Mouse (Mus musculus) cortical plate, adult 2 months (tissue): ENCODE measurements around the gene Ccni. TPM values are rescaled to one million over a fixed set of nuclear protein-coding genes. Genes with fewer than 3 reads are reported as not detected.

Experiments used
- H3K27ac ChIP-seq: fragments of 200-500 bp; 2 replicates; pipeline ENCODE4 v1.5.1; 2012; ENCODE audit warnings: low read length, control low read depth, inconsistent platforms; ENCODE audit not compliant: insufficient read depth
- H3K4me1 ChIP-seq: fragments of 200-500 bp; 2 replicates; pipeline ENCODE4 v1.6.1; 2011; ENCODE audit warnings: low read length; ENCODE audit not compliant: control insufficient read depth, insufficient read depth
- H3K4me3 ChIP-seq: fragments of 200-500 bp; 2 replicates; pipeline ENCODE4 v1.5.1; 2011; ENCODE audit warnings: mild to moderate bottlenecking, low read length, control low read depth; ENCODE audit not compliant: insufficient read depth
- CTCF ChIP-seq: fragments of 200-500 bp; IDR thresholded peaks from 2 replicates; pipeline ENCODE4 v1.5.1; 2011; ENCODE audit warnings: mild to moderate bottlenecking, control low read depth, low read length; ENCODE audit not compliant: insufficient read depth; ENCODE audit errors: extremely low read depth
- POLR2A ChIP-seq: fragments of 200-500 bp; IDR thresholded peaks from 2 replicates; pipeline ENCODE4 v1.6.1; 2011; ENCODE audit warnings: mild to moderate bottlenecking, low read length, control low read depth; ENCODE audit not compliant: insufficient read depth; ENCODE audit errors: extremely low read depth
- polyA plus RNA-seq: library from polyadenylated mRNA; depleted of rRNA; stranded (reverse); fragments of >200 nt; gene quantifications from 2 replicates; pipeline ENCODE4 v1.2.3, GENCODE M21; 2012; rRNA removed

Gene Ccni
- 174 and 182 TPM in 2 replicates for polyA plus RNA-seq

DNA sequence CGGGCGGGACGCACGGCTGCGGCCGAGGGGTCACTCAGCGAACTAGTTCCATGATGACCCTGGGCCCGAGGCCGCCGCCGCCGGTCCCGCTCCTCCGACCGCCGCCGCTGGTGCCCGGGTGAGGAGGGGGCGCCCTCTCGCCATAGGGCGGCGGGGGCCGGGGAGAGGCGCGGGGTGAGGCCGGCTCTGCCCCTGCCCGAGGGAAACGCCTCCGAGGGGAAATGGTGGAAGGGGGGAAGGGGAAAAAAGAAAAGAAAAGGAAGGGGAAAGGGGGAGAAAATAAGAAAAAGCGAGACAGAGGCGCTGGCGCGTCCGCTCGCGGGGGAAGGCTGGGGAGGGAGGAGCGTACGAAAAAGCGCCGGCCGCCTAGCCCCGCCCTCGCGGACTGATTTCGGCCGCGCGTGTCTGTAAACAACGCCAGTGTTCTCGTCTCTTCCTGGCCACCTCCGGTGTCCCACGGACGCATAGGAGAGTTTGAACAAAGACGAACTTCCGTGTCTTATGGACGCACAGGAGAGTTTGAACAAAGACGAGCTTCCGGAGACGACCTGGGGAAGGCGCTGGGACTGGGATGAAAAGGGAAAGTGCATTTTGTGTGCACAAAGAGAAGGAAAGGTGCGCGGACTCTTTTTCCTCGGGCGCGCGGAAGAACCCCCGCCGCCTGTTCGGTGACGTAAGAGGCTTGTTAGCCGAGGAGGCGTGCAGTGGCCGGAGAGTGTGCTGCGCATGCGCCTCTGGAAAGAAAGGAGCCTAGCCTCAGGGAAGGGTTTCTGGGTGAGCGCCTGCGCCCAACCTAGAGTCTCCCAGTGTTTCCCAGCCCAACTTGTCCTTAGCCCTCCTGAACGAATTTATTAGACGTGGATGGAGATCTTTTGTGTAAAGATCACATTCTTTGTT, at the start of gene Ccni, which contains the start of gene 2010109A12Rik:
Gene Ccni, minus strand, starts transcription at position 387 of the 897 bp plus-strand sequence.
Gene 2010109A12Rik, plus strand, starts transcription at position 410 of the 897 bp plus-strand sequence.
- Histone ChIP-seq H3K4me3 (peak within 1 kb of the TSS; percentile 52), H3K4me1 (no peaks in the 10 kb centered on the region), H3K27ac (peak within 1 kb of the TSS; percentile 99)
- peak; percentile 94 for TF ChIP-seq POLR2A
- no peak for TF ChIP-seq CTCF

- no peak overlapping the region for H3K27ac ChIP-seq
Measured at GRCm38 (mm10) chr5:93255759-93256265, 49.5 kb upstream of the Ccni start.

DNA sequence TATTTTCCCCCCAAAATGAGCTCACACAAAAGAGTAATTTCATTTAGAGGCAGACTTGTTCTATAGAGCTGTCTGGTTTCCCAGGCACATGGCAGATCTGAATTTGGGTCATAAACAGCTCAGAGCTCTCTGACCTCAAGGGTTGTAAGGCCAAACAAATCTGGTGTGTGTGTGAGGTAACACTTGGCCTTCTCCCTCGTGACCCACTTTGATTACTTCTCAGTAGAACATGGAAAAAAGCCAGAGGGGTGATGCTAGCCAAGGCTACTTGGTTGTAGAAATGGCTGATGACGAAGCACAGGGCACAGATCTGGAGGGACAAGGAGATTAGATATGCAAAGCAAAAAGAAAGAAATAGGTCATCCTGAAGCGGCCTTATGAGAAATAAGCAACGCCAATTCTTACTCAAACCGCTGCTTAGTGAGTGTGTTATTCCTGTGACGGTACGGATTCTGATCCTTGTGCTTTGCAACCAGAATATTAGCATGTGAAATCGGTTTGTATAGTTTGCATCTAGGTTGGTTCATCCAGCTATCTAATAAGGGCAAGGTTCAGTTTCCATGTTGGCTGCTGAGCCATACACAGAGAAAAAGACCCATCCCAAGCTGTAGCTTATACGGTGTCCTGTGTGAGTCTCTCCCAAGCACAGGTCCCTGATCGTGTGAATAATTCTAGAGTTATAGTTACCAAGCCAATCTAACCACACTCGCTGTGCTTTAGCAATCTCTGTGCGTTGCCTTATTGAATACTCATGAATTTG, 44.9 kb upstream of the Ccni start:
- Histone ChIP-seq H3K4me3 (no peak overlapping the region), H3K27ac (no peak overlapping the region), H3K4me1 (no peaks in the 10 kb centered on the region)
- TF ChIP-seq CTCF (no peak), POLR2A (no peak)

More at GRCm38 (mm10) chr5:93255759-93256265, 49.5 kb upstream of the Ccni start:
- TF ChIP-seq CTCF (no peak), POLR2A (no peak)
- no peak overlapping the region for H3K4me3 ChIP-seq
- H3K4me1 ChIP-seq = no peaks in the 10 kb centered on the region

DNA sequence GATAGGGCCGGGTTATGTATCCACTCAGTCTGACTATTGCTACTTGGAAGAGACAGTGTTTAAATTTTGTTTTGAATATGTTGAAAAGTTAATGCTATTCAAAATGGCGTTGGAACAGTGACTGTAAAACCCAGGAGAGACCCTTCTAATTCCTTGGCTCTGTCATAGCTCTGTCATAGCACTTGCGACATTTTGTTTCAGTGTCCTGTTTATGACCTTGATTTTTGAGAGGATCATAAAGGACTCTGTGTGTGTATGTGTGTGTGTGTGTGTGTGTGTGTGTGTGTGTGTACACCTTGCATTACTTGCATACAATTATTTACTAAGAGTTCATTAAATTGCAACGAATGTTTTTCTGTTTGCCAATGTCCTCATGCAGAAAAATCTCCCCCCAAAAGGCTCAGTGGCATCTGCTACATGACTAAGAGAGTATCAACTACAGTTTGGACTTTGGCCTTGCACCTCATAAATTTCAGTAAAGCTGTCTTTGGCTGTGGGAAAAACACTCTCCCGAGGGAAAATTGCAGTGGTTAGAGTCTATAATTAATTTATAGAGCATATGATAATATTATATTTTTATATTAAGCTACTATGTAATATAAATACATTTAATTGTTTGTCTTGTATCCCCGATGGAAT, 43.8 kb upstream of the Ccni start:
- Histone ChIP-seq H3K4me1 (no peaks in the 10 kb centered on the region), H3K4me3 (no peak overlapping the region), H3K27ac (no peak overlapping the region)
- TF ChIP-seq POLR2A (no peak), CTCF (no peak)

GRCm38 (mm10) chr5:93245280-93245679, 39.0 kb upstream of the Ccni start:
- TF ChIP-seq POLR2A = no peak
- no peak for TF ChIP-seq CTCF
- Histone ChIP-seq H3K27ac (no peak overlapping the region), H3K4me3 (no peak overlapping the region), H3K4me1 (no peaks in the 10 kb centered on the region)

DNA sequence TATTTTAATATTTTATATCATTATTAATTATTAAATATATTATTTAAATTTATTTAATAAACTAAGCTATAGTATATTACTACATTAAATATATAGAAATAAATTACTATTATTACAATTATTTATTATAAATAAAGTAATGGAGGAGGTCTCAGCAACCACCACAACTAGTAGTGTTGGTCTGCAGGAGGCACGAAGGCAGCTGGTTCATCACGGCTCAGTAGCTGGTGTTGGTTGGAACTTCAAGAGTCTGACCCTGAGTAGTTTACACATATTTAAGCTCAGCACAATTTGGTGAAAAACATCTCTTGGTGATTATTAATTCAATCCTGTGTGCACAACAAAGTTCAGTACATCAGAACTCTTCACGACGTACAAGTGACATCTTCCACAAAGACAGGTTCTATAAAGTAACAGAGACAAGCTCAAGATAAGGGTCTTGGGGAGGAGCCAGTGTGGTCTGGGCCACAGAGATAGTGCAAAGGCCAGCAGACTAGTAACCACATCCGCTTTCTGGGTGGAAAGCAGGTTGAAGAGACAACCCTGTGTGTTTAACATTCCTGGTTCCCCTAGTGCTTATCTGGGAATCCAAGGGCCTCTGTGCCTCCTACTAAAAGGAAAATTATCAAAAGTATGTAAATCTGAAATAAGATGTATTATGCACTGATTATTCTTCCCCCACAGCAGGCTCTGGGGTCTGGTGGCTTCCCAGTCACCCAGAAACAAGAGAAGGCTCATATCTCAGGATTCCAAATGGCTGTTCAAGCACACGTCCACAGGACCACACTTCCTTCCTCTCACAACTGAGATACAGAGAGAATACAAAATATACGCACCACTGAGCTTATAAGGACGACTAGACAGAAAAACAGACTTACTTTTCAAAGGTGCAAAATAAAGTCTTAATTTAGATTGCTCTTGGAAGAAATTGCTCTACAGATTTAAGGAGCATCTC, 33.6 kb upstream of the Ccni start:
- Histone ChIP-seq H3K4me3 (no peak overlapping the region), H3K27ac (no peak overlapping the region), H3K4me1 (no peaks in the 10 kb centered on the region)
- TF ChIP-seq POLR2A (no peak), CTCF (no peak)

DNA sequence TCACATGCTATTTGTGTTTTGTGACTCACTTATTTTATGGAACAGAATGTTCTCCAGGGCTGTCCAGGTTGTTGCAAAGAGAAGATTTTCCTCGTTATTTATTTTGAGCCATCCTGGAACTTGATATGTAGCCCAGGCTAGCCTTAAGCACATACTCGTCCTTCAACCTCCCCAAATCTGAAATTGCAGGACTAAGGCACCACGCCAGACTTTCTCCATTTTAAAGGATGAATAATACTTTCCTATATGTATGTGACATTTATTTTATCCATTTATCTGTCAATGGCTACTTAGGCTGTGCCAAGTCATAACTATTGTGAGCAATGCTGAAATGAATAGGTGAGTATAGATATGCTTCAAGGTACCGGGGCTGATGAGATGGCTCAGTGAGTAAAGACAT, 30.2 kb upstream of the Ccni start:
- TF ChIP-seq POLR2A = no peak
- TF ChIP-seq CTCF = no peak
- no peak overlapping the region for H3K27ac ChIP-seq
- no peaks in the 10 kb centered on the region for H3K4me1 ChIP-seq
- no peak overlapping the region for H3K4me3 ChIP-seq

DNA sequence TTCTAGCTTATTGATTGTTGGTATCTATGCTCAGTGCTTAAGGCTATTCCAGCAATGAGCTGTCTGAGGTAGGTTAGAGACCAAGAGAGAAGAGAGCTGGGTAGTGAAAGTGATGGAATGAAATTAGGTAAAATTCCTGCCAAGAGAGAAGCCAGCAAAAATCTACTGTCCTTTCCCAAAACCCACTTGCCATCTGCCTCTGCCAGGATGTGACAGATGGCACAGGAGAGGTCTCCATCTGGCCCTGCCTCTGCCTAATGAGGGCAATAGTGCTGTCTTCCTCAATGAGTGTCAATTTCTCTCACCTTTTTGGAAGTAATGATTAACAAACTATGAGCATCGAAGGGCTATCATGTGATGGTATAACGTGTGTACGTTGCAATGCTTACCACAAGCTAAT, 29.6 kb upstream of the Ccni start:
- H3K4me3 ChIP-seq = no peak overlapping the region
- TF ChIP-seq POLR2A (no peak), CTCF (no peak)
- H3K27ac ChIP-seq = no peak overlapping the region
- H3K4me1 ChIP-seq = no peaks in the 10 kb centered on the region

DNA sequence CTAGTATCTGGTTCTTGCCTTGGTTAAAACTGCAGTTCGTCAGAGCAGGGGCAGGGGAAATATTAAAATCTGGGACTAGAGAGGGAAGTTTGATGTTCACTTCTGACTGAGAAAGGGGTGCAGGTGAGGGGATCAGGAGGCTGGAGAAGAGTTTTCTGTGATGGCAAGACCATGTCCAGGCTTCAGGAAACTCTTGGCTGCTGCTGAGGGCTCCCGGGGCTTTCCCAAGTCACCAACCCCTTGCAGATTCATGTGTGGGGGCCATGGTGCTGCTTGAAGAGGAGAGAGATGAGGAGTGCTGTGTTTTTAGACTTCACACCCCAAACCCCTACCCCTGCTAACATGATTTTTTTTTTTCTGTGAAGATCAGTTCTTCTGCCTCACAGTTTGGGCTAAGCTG, 28.3 kb upstream of the Ccni start:
- Histone ChIP-seq H3K4me3 (no peak overlapping the region), H3K27ac (no peak overlapping the region)
- TF ChIP-seq POLR2A (no peak), CTCF (no peak)

GRCm38 (mm10) chr5:93234130-93234529, 27.8 kb upstream of the Ccni start:
- no peak for TF ChIP-seq POLR2A
- no peak overlapping the region for H3K4me3 ChIP-seq
- no peaks in the 10 kb centered on the region for H3K4me1 ChIP-seq
- H3K27ac ChIP-seq = no peak overlapping the region

More for the DNA sequence above, 28.3 kb upstream of the Ccni start:
- no peaks in the 10 kb centered on the region for H3K4me1 ChIP-seq
